Mouse (Mus musculus) v-Abl transformed pro-B cells (cell line): ENCODE results near the gene Nrcam.

Experiments used
- in situ Hi-C, 2 experiments: fragments of 400-800 bp; cut with MboI; formaldehyde crosslinking; loops; one replicate each; pipeline ENCODE4 v1.15.1; 2025; ENCODE audit not compliant: unreplicated experiment in 2 of 2

The Nrcam gene

GRCm38 (mm10) chr12:44572664-44573063, 244.0 kb downstream of the Nrcam start:
- in situ Hi-C loops: no loop called here

DNA sequence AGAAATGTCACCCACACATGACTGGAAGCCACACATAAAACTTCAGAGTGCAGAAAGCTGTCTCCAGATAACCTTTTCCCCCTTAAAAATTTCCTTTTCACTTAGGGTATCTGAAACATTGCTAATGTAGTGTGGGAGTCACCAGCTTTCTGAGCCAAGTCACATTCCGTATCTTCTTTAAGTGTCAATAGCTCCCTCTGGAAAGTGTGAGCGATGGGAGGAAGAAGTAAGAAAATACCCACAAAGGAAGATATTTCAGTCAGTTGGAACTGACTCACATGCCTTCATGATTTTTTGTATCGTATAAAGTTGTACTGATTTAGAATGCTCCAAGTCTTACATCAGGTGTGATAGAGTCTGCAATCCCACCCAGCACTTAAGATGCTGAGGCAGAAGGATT, 245.5 kb downstream of the Nrcam start:
- in situ Hi-C loops: no loop called here

DNA sequence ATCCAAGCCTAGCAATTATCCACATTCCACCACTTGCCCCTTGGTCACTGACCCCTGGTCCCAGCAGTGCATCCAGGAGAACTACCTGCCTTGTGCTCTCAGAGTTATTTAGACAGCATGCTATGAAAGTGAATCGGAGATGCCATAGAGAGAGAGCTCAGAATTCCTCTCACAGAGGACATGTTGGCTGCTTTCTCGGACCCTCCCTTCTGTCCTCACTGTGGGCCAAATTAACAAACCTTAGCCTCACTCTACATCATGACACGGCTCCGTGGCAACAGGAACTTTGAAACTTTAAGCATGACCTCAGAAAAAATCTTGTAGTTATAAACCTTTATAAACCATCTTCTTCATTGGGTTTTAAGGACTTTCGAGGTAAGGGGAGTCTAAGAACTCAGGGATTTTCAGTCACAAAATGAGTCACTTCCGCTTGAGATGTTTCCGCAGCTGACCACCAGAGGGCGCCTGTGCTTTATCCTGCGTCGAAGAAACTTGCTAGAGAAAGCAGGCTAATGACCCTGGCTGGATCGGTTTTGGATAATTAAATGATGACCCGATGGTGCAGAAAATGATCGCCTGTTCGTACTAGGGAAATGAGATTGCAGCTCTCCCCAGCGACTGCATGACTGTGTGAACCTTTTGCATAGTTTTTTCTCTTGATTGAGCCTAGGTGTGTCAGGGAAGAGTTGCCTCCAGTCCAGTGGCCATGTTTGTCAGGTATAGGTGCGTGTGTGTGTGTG, 272.9 kb downstream of the Nrcam start:
- in situ Hi-C loops: no loop called here

- in situ Hi-C loops: no loop called here
These were observed 273.7 kb downstream of the Nrcam start for GRCm38 (mm10) chr12:44602269-44602957.

GRCm38 (mm10) chr12:44602958-44603331, 274.3 kb downstream of the Nrcam start:
- in situ Hi-C loops: no loop called here

- in situ Hi-C loops: no loop called here
These were observed 288.3 kb downstream of the Nrcam start for GRCm38 (mm10) chr12:44617001-44617421.

- in situ Hi-C loops: no loop called here
These were observed 288.8 kb downstream of the Nrcam start for GRCm38 (mm10) chr12:44617488-44617887.

GRCm38 (mm10) chr12:44639341-44639921, 310.7 kb downstream of the Nrcam start:
- in situ Hi-C loops: no loop called here

DNA sequence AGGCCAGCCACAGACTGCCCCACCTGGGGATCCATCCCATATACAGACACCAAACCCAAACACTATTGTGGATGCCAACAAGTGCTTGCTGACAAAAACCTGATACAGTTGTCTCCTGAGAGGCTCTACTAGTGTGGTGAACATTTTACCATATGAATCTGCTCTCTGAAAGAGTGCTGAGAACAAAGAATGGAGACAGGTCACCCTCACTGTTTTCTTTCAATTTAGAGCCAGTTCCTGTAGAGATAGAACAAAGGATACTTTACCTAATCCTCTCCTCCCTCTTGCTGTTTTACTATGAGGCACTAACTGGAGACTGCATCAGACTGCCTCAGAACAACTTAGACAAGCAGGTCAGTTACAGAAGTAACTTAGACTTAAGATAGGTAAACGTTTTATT, 311.9 kb downstream of the Nrcam start:
- in situ Hi-C loops: no loop called here
